Mouse (Mus musculus) midbrain, embryonic 16.5 days (tissue): ENCODE measurements at regions not wholly inside any gene's neighbourhood (a gene's known extent, or its start where the extent isn't known, plus 50 kb on each side); places are given as distances from the start of the nearest gene placed in this dataset.

Source experiments
- ATAC-seq: fragments of 200-750 bp; cut with Nextera tagmentation; 2 replicates; pipeline ENCODE4 v1.8.0; 2017; ENCODE audit warnings: moderate TSS enrichment
- H3K27ac ChIP-seq: fragments of 300-500 bp; sonication (generic); 2 replicates; pipeline ENCODE4 v1.5.1; 2014; ENCODE audit warnings: mild to moderate bottlenecking, low read length, mixed read lengths
- H3K27me3 ChIP-seq: fragments of 300-500 bp; sonication (generic); 2 replicates; pipeline ENCODE4 v1.6.1; 2014; ENCODE audit warnings: low read depth, low read length, mixed read lengths; ENCODE audit not compliant: control insufficient read depth, insufficient read depth
- H3K36me3 ChIP-seq: fragments of 300-500 bp; sonication (generic); 2 replicates; pipeline ENCODE4 v1.6.1; 2014; ENCODE audit warnings: mild to moderate bottlenecking, low read length, moderate library complexity, mixed read lengths; ENCODE audit not compliant: control insufficient read depth, insufficient read depth
- H3K4me1 ChIP-seq: fragments of 300-500 bp; sonication (generic); 2 replicates; pipeline ENCODE4 v1.6.1; 2014; ENCODE audit warnings: mild to moderate bottlenecking, low read length, mixed read lengths; ENCODE audit not compliant: control insufficient read depth, insufficient read depth
- H3K4me2 ChIP-seq: fragments of 300-500 bp; sonication (generic); 2 replicates; pipeline ENCODE4 v1.6.1; 2014; ENCODE audit warnings: mild to moderate bottlenecking, low read length, mixed read lengths
- H3K4me3 ChIP-seq: fragments of 300-500 bp; sonication (generic); 2 replicates; pipeline ENCODE4 v1.5.1; 2014; ENCODE audit warnings: low read depth, mild to moderate bottlenecking, low read length, moderate library complexity, mixed read lengths
- H3K9ac ChIP-seq: fragments of 300-500 bp; sonication (generic); 2 replicates; pipeline ENCODE4 v1.6.1; 2014; ENCODE audit warnings: low read depth, low read length, mixed read lengths
- H3K9me3 ChIP-seq: fragments of 300-500 bp; sonication (generic); replicated peaks from 2 replicates; pipeline ENCODE4 v1.6.1; 2014; ENCODE audit warnings: mild to moderate bottlenecking, low read length, mixed read lengths; ENCODE audit not compliant: control insufficient read depth, poor library complexity, severe bottlenecking
- WGBS: fragments of 180-500 bp; shearing (Covaris S2); extraction: QIAGEN DNeasy Blood & Tissue Kit; methylation state at CpG from one replicate; pipeline ENCODE4 v1.1.7; 2014; 5-methylcytosine and 5-hydroxymethylcytosine counted together

DNA sequence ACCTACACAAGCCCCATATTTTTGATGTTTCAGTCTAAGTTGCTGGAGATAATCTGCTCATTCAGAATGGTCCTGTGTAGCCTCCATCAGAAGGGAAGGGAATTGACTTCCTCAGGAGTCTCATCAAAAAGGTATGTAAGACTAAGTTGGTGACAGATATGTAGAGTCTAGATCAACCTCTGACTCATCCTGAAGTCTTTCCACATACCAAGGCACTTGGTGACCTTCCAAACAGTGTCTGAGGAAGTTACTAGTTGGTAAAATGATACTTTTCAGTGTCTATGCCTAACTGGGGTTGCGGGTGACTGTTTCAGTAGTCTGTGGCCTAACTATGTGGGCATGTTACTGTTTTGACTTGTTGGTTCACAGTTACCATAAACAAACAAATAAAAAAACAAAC is 133.0 kb upstream of the Plcb4 start:
- 100% methylated on average over 1 of the region's 1 CpGs for WGBS
- ATAC-seq, result no peak
- Histone ChIP-seq H3K27me3 (no peaks in the 10 kb centered on the region), H3K9me3 (no peaks in the 10 kb centered on the region), H3K9ac (no peak overlapping the region), H3K27ac (no peak overlapping the region), H3K4me2 (no peak overlapping the region), H3K4me1 (no peaks in the 10 kb centered on the region), H3K36me3 (no peaks in the 10 kb centered on the region), H3K4me3 (no peak overlapping the region)

DNA sequence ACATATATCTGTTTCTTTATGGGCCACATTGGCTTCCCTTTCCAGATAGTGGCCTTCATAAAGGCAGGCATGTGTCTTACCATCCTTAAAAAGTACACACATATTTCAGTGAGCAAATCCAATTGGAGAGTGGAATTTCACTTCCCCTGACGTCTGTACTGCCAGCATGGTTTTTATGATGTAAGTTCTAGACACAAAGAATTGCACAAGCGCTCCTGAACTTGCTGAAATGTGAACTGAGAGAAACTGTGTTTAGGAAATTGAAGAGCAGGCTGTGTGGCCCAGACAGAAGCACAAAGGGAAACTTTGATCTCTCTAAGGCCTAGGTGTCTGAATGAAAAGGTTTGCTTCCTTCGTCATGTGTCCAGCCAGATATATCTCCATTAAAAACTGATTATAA is 129.2 kb upstream of the Plcb4 start:
- ATAC-seq, result no peak
- H3K36me3 ChIP-seq, result no peaks in the 10 kb centered on the region
- no peak overlapping the region for H3K9ac ChIP-seq
- H3K4me2 ChIP-seq, result no peak overlapping the region
- no peak overlapping the region for H3K4me3 ChIP-seq
- no peaks in the 10 kb centered on the region; the same call in 1 of the 2 replicates for H3K9me3 ChIP-seq
- H3K27ac ChIP-seq, result no peak overlapping the region
- 76% methylated on average over 3 of the region's 3 CpGs for WGBS
- H3K4me1 ChIP-seq, result no peaks in the 10 kb centered on the region
- H3K27me3 ChIP-seq, result no peaks in the 10 kb centered on the region

DNA sequence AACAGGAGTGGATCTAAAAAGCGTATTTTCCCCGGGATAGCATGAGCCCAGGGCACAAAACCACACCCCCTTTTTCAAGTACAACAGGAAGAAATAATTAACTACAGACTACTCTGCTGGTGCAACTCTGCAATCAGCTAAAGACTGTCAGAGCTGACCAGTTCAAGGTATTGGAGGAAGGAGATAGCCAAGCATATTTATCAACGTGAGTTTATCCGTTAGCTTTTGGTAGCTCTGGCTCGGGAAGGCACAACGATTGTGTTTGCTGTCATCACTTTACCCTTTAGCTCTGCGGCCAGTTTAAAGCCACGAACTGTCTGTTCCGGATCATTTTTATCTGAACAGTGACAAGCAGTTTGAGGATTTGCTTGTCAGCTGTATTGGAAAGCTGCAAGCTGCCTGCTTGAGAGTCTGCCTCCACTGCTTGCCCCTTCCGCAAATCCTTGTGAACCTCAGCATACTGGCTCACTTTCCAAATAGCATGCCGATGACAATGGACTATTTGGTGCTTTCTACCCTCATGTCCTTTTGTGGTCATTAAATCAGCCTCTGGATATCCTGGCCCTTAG is 122.4 kb upstream of the Plcb4 start:
- no peak overlapping the region for H3K4me3 ChIP-seq
- H3K4me2 ChIP-seq, result peak overlapping the region; percentile 29
- no peak for ATAC-seq
- no peaks in the 10 kb centered on the region for H3K36me3 ChIP-seq
- no peak overlapping the region for H3K27ac ChIP-seq
- no peak overlapping the region for H3K9ac ChIP-seq
- peaks cover 6% of the 10 kb centered on the region for H3K4me1 ChIP-seq
- WGBS, result 46% methylated on average over 11 of the region's 11 CpGs
- no peaks in the 10 kb centered on the region; the same call in 1 of the 2 replicates for H3K9me3 ChIP-seq
- no peaks in the 10 kb centered on the region for H3K27me3 ChIP-seq

DNA sequence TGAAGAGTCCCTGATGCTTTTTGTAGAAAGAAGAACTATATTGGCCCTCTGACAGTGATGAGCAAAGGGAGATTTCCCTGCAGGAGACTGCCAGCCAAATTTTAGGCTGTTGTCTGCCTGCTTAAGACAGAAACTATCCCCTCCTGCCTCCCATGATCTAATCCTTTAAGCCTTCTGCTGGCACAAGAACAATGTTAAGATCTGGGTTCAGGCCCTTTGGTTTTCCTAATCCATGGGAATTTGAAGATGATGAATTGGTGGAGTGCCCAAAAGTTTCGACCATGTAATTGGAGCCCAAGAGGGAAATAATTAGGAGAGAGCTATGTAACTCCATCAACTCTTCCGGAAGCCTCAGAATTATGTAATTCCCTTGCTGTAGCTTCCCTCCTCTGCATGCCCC is 120.8 kb upstream of the Plcb4 start:
- no peaks in the 10 kb centered on the region for H3K9me3 ChIP-seq
- H3K4me1 ChIP-seq, result peaks cover 6% of the 10 kb centered on the region
- no peaks in the 10 kb centered on the region for H3K27me3 ChIP-seq
- no peak overlapping the region for H3K27ac ChIP-seq
- no peak overlapping the region for H3K9ac ChIP-seq
- WGBS, result 19% methylated on average over 2 of the region's 2 CpGs
- no peak for ATAC-seq
- H3K4me2 ChIP-seq, result no peak overlapping the region
- no peak overlapping the region for H3K4me3 ChIP-seq
- no peaks in the 10 kb centered on the region for H3K36me3 ChIP-seq

DNA sequence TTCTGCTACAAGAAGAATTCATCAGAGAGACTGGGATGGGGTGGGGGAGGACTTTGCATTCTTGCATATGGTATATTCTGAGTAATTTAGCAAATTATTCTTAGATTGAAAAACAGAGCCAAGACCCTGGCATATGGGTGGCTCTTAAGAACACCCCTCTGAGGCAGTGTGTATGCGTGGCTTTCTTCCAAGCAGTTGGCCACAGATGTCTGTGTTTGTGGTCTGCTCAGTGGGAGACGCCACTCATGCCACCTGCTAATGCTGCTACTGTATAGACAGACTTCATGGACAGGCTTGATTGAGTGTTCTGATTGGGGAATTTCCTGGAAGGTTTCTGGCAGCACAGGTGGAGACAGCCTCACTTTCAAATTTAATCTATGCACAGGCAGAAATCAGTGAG is 117.8 kb upstream of the Plcb4 start:
- 48% methylated on average over 2 of the region's 2 CpGs for WGBS
- H3K9me3 ChIP-seq, result no peaks in the 10 kb centered on the region
- ATAC-seq, result peak; percentile 54; the same call in 1 of the 2 replicates
- H3K27ac ChIP-seq, result no peak overlapping the region
- H3K4me2 ChIP-seq, result no peak overlapping the region
- no peaks in the 10 kb centered on the region for H3K36me3 ChIP-seq
- no peaks in the 10 kb centered on the region for H3K27me3 ChIP-seq
- H3K4me3 ChIP-seq, result no peak overlapping the region
- no peak overlapping the region for H3K9ac ChIP-seq
- peaks cover 6% of the 10 kb centered on the region for H3K4me1 ChIP-seq

- ATAC-seq, result no peak
- H3K27ac ChIP-seq, result no peak overlapping the region
- H3K4me2 ChIP-seq, result no peak overlapping the region
- no peak overlapping the region for H3K9ac ChIP-seq
- H3K36me3 ChIP-seq, result no peaks in the 10 kb centered on the region
- no peaks in the 10 kb centered on the region for H3K4me1 ChIP-seq
- H3K4me3 ChIP-seq, result no peak overlapping the region
- no peaks in the 10 kb centered on the region for H3K9me3 ChIP-seq
- no peaks in the 10 kb centered on the region for H3K27me3 ChIP-seq
These were observed 116.9 kb upstream of the Plcb4 start for GRCm38 (mm10) chr2:135541930-135542329.

- ATAC-seq, result no peak
- Histone ChIP-seq H3K27ac (no peak overlapping the region), H3K4me1 (no peaks in the 10 kb centered on the region), H3K9ac (no peak overlapping the region), H3K9me3 (no peaks in the 10 kb centered on the region), H3K36me3 (no peaks in the 10 kb centered on the region), H3K4me2 (no peak overlapping the region), H3K27me3 (no peaks in the 10 kb centered on the region), H3K4me3 (no peak overlapping the region)
These were observed 113.9 kb upstream of the Plcb4 start for GRCm38 (mm10) chr2:135544882-135545281.

GRCm38 (mm10) chr2:135547966-135548365 is 110.8 kb upstream of the Plcb4 start:
- Histone ChIP-seq H3K4me3 (no peak overlapping the region), H3K4me2 (no peak overlapping the region), H3K36me3 (no peaks in the 10 kb centered on the region), H3K9me3 (no peaks in the 10 kb centered on the region), H3K9ac (no peak overlapping the region), H3K4me1 (no peaks in the 10 kb centered on the region), H3K27ac (no peak overlapping the region), H3K27me3 (no peaks in the 10 kb centered on the region)
- ATAC-seq, result no peak
- WGBS, result 84% methylated on average over 3 of the region's 3 CpGs

- Histone ChIP-seq H3K4me2 (no peak overlapping the region), H3K36me3 (no peaks in the 10 kb centered on the region), H3K9me3 (no peaks in the 10 kb centered on the region), H3K27ac (no peak overlapping the region), H3K4me1 (no peaks in the 10 kb centered on the region), H3K27me3 (no peaks in the 10 kb centered on the region), H3K9ac (no peak overlapping the region), H3K4me3 (no peak overlapping the region)
- 63% methylated on average over 3 of the region's 3 CpGs for WGBS
- no peak for ATAC-seq
These were observed 105.8 kb upstream of the Plcb4 start for GRCm38 (mm10) chr2:135553031-135553430.
